Mouse (Mus musculus) midbrain, embryonic 14.5 days (tissue): ENCODE measurements around the gene Hoxa2. TPM values are rescaled to one million over a fixed set of nuclear protein-coding genes. Genes with fewer than 3 reads are reported as not detected.

Experiments used
- ATAC-seq: fragments of 200-750 bp; cut with Nextera tagmentation; 2 replicates; pipeline ENCODE4 v1.8.0; 2017; ENCODE audit warnings: moderate number of reproducible peaks, moderate library complexity; ENCODE audit not compliant: low FRiP score, low TSS enrichment
- DNase-seq: peaks from one replicate; pipeline ENCODE4 v3.0.0-alpha.2; 2015
- H3K27ac ChIP-seq: fragments of 300-500 bp; sonication (generic); replicated peaks from 2 replicates; pipeline ENCODE4 v1.5.1; 2014; ENCODE audit warnings: mild to moderate bottlenecking, low read depth, low read length, moderate library complexity
- H3K27me3 ChIP-seq: fragments of 300-500 bp; sonication (generic); 2 replicates; pipeline ENCODE4 v1.6.1; 2014; ENCODE audit warnings: low read length, control low read depth, mixed read lengths; ENCODE audit not compliant: control insufficient read depth, insufficient read depth
- H3K36me3 ChIP-seq: fragments of 300-500 bp; sonication (generic); 2 replicates; pipeline ENCODE4 v1.6.1; 2014; ENCODE audit warnings: low read length, control low read depth; ENCODE audit not compliant: control insufficient read depth, insufficient read depth
- H3K4me1 ChIP-seq: fragments of 300-500 bp; sonication (generic); 2 replicates; pipeline ENCODE4 v1.6.1; 2014; ENCODE audit warnings: mild to moderate bottlenecking, antibody characterized with exemption, low read length, control low read depth; ENCODE audit not compliant: control insufficient read depth, insufficient read depth
- H3K4me2 ChIP-seq: fragments of 300-500 bp; sonication (generic); 2 replicates; pipeline ENCODE4 v1.6.1; 2014; ENCODE audit warnings: mild to moderate bottlenecking, low read length, moderate library complexity
- H3K4me3 ChIP-seq: fragments of 300-500 bp; sonication (generic); replicated peaks from 2 replicates; pipeline ENCODE4 v1.5.1; 2014; ENCODE audit warnings: low read depth, low read length
- H3K9ac ChIP-seq: fragments of 300-500 bp; sonication (generic); replicated peaks from 2 replicates; pipeline ENCODE4 v1.6.1; 2014; ENCODE audit warnings: mild to moderate bottlenecking, low read length, moderate library complexity
- H3K9me3 ChIP-seq: fragments of 300-500 bp; sonication (generic); 2 replicates; pipeline ENCODE4 v1.6.1; 2016; ENCODE audit warnings: low read length, control low read depth, mixed read lengths; ENCODE audit not compliant: control insufficient read depth
- WGBS: fragments of 180-500 bp; shearing (Covaris S2); extraction: QIAGEN DNeasy Blood & Tissue Kit; methylation state at CpG from one replicate; pipeline ENCODE4 v1.1.7; 2014; 5-methylcytosine and 5-hydroxymethylcytosine counted together
- polyA plus RNA-seq: library from polyadenylated mRNA; unstranded; fragments of >200 nt; fragmentation: Nextera tagmentation; extraction: Ambion mirVana; gene quantifications from 2 replicates; pipeline ENCODE4 v1.2.1, GENCODE M21; 2014

The Hoxa2 gene
- polyA plus RNA-seq, 1 experiment from 2014 or later, result 0.20 TPM

- Histone ChIP-seq H3K4me3 (no peak overlapping the region), H3K27ac (no peak overlapping the region), H3K36me3 (no peaks in the 10 kb centered on the region), H3K4me2 (no peak overlapping the region), H3K27me3 (peaks cover 90% of the 10 kb centered on the region), H3K9me3 (no peaks in the 10 kb centered on the region), H3K4me1 (no peaks in the 10 kb centered on the region), H3K9ac (no peak overlapping the region)
- ATAC-seq, result no peak
- no peak for DNase-seq
- under 1% methylated on average over 38 of the region's 39 CpGs for WGBS
Observed at GRCm38 (mm10) chr6:52164051-52164625, 493 bp downstream of the Hoxa2 start.

GRCm38 (mm10) chr6:52163366-52164031 lies 1.1 kb downstream of the Hoxa2 start:
- no peak overlapping the region for H3K4me2 ChIP-seq
- no peak overlapping the region for H3K9ac ChIP-seq
- no peak overlapping the region for H3K4me3 ChIP-seq

GRCm38 (mm10) chr6:52162611-52163365 lies 1.8 kb downstream of the Hoxa2 start:
- no peak overlapping the region for H3K9ac ChIP-seq
- H3K36me3 ChIP-seq, result no peaks in the 10 kb centered on the region
- 2% methylated on average over 14 of the region's 14 CpGs for WGBS
- ATAC-seq (no peak), DNase-seq (no peak)
- no peak overlapping the region for H3K4me2 ChIP-seq
- H3K4me1 ChIP-seq, result peaks cover 8% of the 10 kb centered on the region
- H3K4me3 ChIP-seq, result no peak overlapping the region
- no peak overlapping the region for H3K27ac ChIP-seq
- no peaks in the 10 kb centered on the region for H3K9me3 ChIP-seq
- H3K27me3 ChIP-seq, result peaks cover 96% of the 10 kb centered on the region

More at GRCm38 (mm10) chr6:52163366-52164031, 1.1 kb downstream of the Hoxa2 start:
- Histone ChIP-seq H3K36me3 (no peaks in the 10 kb centered on the region), H3K27ac (no peak overlapping the region), H3K9me3 (no peaks in the 10 kb centered on the region), H3K27me3 (peaks cover 93% of the 10 kb centered on the region), H3K4me1 (peaks cover 2% of the 10 kb centered on the region)
- ATAC-seq (no peak), DNase-seq (no peak)
- WGBS, result 1% methylated on average over 17 of the region's 17 CpGs

GRCm38 (mm10) chr6:52162093-52162380 lies 2.6 kb downstream of the Hoxa2 start:
- Histone ChIP-seq H3K27ac (no peak overlapping the region), H3K4me1 (peaks cover 8% of the 10 kb centered on the region), H3K9me3 (no peaks in the 10 kb centered on the region), H3K9ac (no peak overlapping the region), H3K36me3 (no peaks in the 10 kb centered on the region), H3K4me3 (no peak overlapping the region), H3K27me3 (peaks cover 96% of the 10 kb centered on the region), H3K4me2 (no peak overlapping the region)
- WGBS, result 8% methylated on average over 1 of the region's 1 CpGs
- DNase-seq, result no peak
- ATAC-seq, result no peak

GRCm38 (mm10) chr6:52161336-52162092 lies 3.1 kb downstream of the Hoxa2 start:
- Histone ChIP-seq H3K4me3 (no peak overlapping the region), H3K9ac (no peak overlapping the region), H3K36me3 (no peaks in the 10 kb centered on the region), H3K9me3 (no peaks in the 10 kb centered on the region), H3K4me2 (no peak overlapping the region), H3K27me3 (peaks cover 96% of the 10 kb centered on the region), H3K27ac (no peak overlapping the region), H3K4me1 (peaks cover 8% of the 10 kb centered on the region)
- WGBS, result 3% methylated on average over 8 of the region's 8 CpGs
- no peak for ATAC-seq
- DNase-seq, result no peak

- Histone ChIP-seq H3K9me3 (no peaks in the 10 kb centered on the region), H3K27me3 (peaks cover 96% of the 10 kb centered on the region), H3K27ac (no peak overlapping the region), H3K9ac (no peak overlapping the region), H3K4me2 (no peak overlapping the region), H3K4me1 (peaks cover 8% of the 10 kb centered on the region), H3K36me3 (no peaks in the 10 kb centered on the region), H3K4me3 (no peak overlapping the region)
- no peak for ATAC-seq
- DNase-seq, result peak; percentile 28
- 1% methylated on average over 30 of the region's 30 CpGs for WGBS
Observed at GRCm38 (mm10) chr6:52160511-52161335, 3.9 kb downstream of the Hoxa2 start.

GRCm38 (mm10) chr6:52159979-52160378 lies 4.7 kb downstream of the Hoxa2 start:
- no peaks in the 10 kb centered on the region for H3K9me3 ChIP-seq
- no peak overlapping the region for H3K4me2 ChIP-seq
- 5% methylated on average over 9 of the region's 9 CpGs for WGBS
- peaks cover 8% of the 10 kb centered on the region for H3K4me1 ChIP-seq
- no peak overlapping the region for H3K4me3 ChIP-seq
- H3K9ac ChIP-seq, result no peak overlapping the region
- no peaks in the 10 kb centered on the region for H3K36me3 ChIP-seq
- no peak overlapping the region for H3K27ac ChIP-seq
- peaks cover 97% of the 10 kb centered on the region for H3K27me3 ChIP-seq
- ATAC-seq (no peak), DNase-seq (peak; percentile 2)

GRCm38 (mm10) chr6:52159164-52159761 lies 5.4 kb downstream of the Hoxa2 start:
- Histone ChIP-seq H3K9ac (no peak overlapping the region), H3K4me3 (no peak overlapping the region; the same call in 1 of the 2 replicates), H3K4me2 (peak overlapping the region; percentile 85), H3K27me3 (peaks cover 97% of the 10 kb centered on the region), H3K9me3 (no peaks in the 10 kb centered on the region), H3K36me3 (no peaks in the 10 kb centered on the region), H3K27ac (no peak overlapping the region), H3K4me1 (peaks cover 8% of the 10 kb centered on the region)
- ATAC-seq (no peak), DNase-seq (peak; percentile 8)
- 2% methylated on average over 12 of the region's 12 CpGs for WGBS
